Mouse (Mus musculus) lung, adult 2 months (tissue): ENCODE measurements at regions not wholly inside any gene's neighbourhood (a gene's known extent, or its start where the extent isn't known, plus 50 kb on each side); places are given as distances from the start of the nearest gene placed in this dataset.

Source experiments
- CTCF ChIP-seq: fragments of 200-500 bp; IDR thresholded peaks from 2 replicates; pipeline ENCODE4 v1.5.1; 2011; ENCODE audit warnings: mild to moderate bottlenecking, low read length, control low read depth; ENCODE audit not compliant: insufficient read depth
- POLR2A ChIP-seq: fragments of 200-500 bp; IDR thresholded peaks from 2 replicates; pipeline ENCODE4 v1.6.1; 2011; ENCODE audit warnings: low read depth, mild to moderate bottlenecking, control low read depth, low read length, borderline replicate concordance; ENCODE audit errors: extremely low read depth

- TF ChIP-seq POLR2A (no peak), CTCF (no peak)
Observed at GRCm38 (mm10) chr1:98268853-98269252, 152.1 kb upstream of the Slco6d1 start.
